Mouse (Mus musculus) erythroid progenitor cell, adult 5-6 weeks (primary cell): Measurements from ENCODE around the gene Ghrl. TPM values are rescaled to one million over a fixed set of nuclear protein-coding genes. Genes with fewer than 3 reads are reported as not detected.
"Not testable (repeated sequence)": the region's sequence is repeated elsewhere in the genome, so short reads cannot be mapped to it uniquely, and the experiment has no call there.

ENCODE experiments used
- ATAC-seq: replicated peaks from 2 replicates; pipeline ENCODE4 v1.8.0; 2016; ENCODE audit warnings: moderate number of reproducible peaks, mild to moderate bottlenecking, moderate TSS enrichment, inconsistent platforms; ENCODE audit not compliant: poor library complexity, low FRiP score, severe bottlenecking
- total RNA-seq, 2 experiments: library from RNA; stranded (forward) in 1 of 2; stranded (reverse) in 1 of 2; fragments of 150-400 nt in 1 of 2; fragments of 186-747, 209-891 nt in 1 of 2; gene quantifications; 2 replicates each; pipeline versions ENCODE4 v1.2.3 to v1.2.4; 2015 to 2017; ENCODE audit warnings: low replicate concordance in 2 of 2

Ghrl gene
- total RNA-seq (2015; ENCODE audit: low replicate concordance): 17.2 TPM in 1 of 2 replicates, not detected in the other
- total RNA-seq (2017; ENCODE audit: low replicate concordance): 1.5 and 13.5 TPM in 2 replicates

GRCm38 (mm10) chr6:113719878-113720277 is at the start of gene Ghrl:
TSS of gene Ghrl (minus strand) at chr6:113719880.
- ATAC-seq: no peak

DNA sequence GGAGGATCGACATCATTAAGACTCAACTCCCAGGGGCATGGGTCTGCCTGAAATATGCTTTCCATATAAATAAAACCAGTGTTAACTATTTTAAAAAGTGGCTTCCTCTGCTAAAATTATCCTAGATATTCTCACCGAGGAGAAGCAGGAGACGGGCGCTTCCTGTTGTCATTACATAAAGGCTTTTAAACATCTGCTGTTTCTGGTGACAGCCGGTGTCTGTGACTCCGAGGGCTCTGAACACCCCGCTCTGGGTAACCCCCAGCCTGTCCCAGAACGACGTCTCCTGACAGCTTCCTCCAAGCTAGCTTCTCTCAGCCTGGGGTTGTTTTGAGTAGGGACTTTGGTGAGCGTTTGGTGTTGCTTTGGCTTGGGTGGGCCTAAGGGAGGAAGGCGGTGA is 49.1 kb upstream of the Ghrl start:
- no peak for ATAC-seq

GRCm38 (mm10) chr6:113761644-113762043 is 42.0 kb upstream of the Ghrl start:
- peak; percentile 64; the same call in 1 of the 2 replicates for ATAC-seq

- no peak for ATAC-seq
These were observed 29.5 kb upstream of the Ghrl start for GRCm38 (mm10) chr6:113749119-113749685.

- ATAC-seq: no peak
These were observed 28.7 kb upstream of the Ghrl start for GRCm38 (mm10) chr6:113748351-113748750.

DNA sequence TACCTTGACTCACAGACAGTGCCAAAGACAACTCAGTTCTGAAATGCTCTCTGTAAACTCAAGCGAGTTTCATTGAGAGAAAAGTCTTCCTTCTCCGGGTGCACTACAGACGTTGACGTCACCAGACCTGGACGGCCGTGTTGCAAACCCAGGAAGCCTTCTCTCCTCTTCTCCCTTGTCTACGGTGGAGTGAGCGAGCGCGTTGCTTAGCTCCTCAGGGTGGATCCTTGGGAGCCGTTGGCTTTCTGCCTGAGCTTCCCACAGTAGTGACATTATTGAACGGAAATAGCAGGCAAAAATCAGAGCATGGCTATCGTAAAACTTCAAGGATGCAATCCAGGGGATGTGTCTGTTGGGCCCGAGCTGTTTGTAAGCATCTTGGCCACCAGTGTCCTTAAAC is 27.6 kb upstream of the Ghrl start:
- no peak for ATAC-seq

- no peak for ATAC-seq
These were observed 25.4 kb upstream of the Ghrl start for GRCm38 (mm10) chr6:113745117-113745516.

GRCm38 (mm10) chr6:113743111-113743510 is 23.4 kb upstream of the Ghrl start:
- ATAC-seq: no peak

GRCm38 (mm10) chr6:113742321-113742720 is 22.6 kb upstream of the Ghrl start:
- ATAC-seq: no peak

DNA sequence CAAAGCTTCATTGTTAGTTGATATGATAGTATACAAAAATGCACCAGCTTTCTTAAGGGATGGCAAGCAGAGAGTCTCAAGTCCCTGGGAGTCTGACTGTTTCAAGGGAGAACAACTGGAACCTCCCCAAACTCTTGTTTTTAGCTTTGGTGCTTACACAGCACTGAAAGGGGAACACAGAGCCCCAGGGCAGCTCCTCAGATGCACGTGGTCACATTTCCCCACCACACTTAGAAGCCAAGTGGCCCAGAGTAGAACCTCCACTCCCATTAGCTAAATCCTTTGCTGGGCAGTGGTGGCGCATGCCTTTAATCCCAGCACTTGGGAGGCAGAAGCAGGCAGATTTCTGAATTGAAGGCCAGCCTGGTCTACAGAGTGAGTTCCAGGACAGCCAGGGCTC is 21.7 kb upstream of the Ghrl start:
- no peak for ATAC-seq

DNA sequence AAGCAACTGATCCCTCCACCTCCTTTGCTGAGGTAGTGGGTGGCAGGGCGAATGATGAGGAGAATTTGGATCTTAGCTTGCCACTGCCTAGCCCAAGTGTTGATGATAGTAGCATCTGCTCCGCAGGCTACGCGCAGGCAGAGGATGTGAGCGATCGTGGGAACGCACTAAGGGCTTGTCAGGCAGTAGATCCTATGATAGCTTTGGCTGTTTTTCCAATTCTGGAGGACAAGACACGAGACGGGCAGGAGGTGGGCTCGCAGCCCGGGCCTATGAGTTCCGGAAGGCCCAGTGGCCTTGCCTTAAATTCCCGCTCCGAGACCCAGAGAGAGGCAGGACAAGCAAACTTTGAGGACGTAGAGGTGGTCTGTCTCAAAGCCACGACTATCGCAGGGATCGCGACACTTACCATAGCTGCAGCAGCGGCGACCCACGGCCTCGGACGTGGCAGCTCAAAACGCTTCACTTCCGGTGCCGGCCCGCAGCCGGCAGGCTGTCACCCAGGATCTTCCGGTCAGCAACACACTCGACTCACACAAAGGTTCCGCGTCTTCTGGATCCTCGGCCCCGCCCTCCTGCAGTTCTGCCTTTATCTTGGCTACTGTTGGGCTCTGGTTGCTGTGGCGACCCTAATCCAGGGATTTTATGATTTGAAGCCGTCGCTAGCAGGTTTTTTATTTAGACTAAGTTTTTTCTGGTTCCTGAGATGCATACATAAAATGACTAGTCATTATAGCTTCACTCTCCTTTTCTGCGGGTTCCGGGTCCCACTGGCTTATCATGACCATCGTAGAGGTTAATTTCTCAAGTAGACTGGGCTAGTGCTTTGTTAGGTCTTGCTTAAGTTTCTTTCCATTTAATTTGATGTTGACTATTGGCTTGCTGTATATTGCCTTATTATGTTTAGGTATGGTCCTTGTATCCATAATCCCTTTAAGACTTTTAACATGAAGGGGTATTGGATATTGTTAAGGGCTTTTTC is 20.8 kb upstream of the Ghrl start, which contains the start of gene Sec13:
TSS of gene Sec13 (minus strand) at position 508 of the 982 bp plus-strand sequence.
- peak; percentile 89 for ATAC-seq

DNA sequence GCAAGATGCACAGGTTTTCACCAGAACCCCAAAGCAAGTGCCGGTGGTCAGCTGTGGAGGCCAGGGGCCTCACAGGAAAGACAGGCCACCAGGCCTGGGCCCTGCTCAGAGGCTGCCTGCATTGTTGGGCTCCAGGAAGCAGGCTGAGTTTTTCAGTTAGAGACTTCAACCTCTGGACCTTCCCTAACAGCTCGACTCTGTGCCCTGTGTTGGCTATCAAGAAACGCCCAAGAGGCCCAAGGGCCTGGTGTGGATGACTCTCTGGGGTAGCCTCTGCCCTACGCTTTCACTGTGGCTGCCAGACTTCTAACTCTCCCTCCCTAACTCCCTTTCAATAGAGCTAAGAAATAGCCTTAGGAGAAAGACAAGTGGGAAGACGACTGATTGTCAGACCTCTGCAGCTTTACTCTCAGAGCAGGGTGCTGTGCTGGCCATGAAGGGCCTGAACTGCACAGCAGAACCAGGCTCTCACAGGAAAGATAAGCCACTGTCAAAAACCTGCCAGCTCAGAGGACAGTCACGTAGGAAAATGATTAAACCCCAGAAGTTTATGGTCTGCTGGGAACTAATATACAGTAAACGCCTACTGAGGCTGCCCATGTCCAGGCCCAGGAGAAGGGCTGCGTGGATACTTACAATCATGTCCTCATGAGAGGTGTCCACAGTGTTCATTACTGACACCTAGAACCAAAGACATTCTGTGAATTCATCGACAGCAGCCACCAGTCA is 17.8 kb upstream of the Ghrl start:
- no peak for ATAC-seq

DNA sequence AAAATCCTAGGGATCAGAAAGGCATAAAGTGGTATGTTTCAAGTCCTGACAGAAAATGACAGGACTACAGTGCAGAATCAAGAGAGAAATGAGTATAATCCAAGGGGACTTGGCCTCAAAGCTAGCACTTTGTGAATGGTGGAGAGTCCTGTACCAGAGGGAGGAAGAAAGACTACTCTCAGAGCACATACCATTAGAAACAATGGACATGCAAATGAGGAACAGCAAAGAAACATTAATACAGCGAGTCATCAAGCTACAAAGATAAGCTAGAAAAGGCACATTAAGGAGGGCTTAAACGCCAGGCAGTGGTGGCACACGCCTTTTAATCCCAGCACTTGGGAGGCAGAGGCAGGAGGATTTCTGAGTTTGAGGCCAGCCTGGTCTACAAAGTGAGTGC is 11.6 kb upstream of the Ghrl start:
- ATAC-seq: no peak

GRCm38 (mm10) chr6:113728181-113728580 is 8.5 kb upstream of the Ghrl start:
- no peak for ATAC-seq

DNA sequence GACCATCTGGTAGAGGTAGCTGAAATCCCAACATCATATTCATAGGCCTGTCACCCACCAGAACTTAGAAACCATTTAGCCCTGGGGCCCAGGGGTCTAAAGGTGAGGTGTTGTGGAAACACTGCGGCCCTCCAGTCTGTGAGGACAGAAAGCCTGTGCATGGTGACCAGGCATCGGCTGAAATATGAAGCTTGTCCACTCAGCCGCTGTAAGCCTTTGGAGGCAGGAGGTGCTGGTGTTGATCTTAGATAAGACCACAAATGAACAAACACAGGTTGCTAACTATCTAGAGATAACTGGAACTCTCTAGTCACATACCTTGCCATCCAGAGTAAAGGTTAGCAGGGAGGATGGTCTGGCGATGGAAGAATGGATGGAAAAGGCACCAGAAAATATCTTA is 1.4 kb upstream of the Ghrl start:
- no peak for ATAC-seq

- no peak for ATAC-seq
These were observed 2.1 kb downstream of the Ghrl start for GRCm38 (mm10) chr6:113717541-113717940.

DNA sequence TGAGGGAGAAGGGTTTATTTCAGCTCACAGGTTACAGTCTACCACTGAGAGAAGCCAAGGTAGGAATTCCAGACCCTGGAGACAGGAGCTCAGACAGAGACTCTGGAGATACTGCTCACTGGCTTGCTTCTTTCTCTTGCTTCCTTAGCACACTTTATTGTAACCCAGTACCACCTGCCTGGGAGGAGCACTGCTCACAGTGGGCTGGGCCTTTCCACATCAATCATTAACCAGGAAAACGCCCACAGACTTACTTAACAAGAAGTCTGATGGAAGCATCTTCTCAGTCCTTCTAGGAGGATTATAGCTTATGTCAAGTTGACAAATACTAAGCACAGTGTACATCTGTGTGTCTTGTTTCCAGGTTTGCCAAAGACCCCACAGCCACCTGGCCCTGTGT is 4.9 kb downstream of the Ghrl start:
- no peak for ATAC-seq

DNA sequence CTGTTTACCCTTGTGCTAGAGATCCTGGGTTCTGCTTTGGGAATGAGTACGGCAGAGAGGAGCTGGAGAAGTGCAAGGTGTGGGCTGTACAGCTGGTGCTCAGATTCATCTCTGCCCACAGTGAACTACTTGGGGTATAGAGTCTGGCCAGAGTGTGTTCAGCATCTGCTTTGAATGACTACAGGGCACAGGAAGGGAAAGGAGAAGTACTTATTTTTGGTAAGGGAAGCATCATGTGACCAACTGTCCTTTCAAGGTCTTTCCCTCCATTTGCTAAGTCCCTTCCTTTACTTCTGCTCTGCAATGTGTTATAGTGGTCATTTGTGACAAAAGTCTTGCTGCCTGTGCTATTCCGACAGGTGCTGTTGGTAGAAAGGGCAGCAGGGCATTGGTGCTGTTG is 5.4 kb downstream of the Ghrl start:
- no peak for ATAC-seq

- not testable (repeated sequence) for ATAC-seq
These were observed 6.3 kb downstream of the Ghrl start for GRCm38 (mm10) chr6:113713389-113713788.

GRCm38 (mm10) chr6:113712718-113713117 is 7.0 kb downstream of the Ghrl start:
- no peak for ATAC-seq
